Mouse (Mus musculus): ENCODE measurements around the gene Nppc. TPM values are rescaled to one million over a fixed set of nuclear protein-coding genes. Genes with fewer than 3 reads are reported as not detected.

The Nppc gene
- polyA plus RNA-seq, 1 experiment from 2014 or later = 10.3 TPM

DNA sequence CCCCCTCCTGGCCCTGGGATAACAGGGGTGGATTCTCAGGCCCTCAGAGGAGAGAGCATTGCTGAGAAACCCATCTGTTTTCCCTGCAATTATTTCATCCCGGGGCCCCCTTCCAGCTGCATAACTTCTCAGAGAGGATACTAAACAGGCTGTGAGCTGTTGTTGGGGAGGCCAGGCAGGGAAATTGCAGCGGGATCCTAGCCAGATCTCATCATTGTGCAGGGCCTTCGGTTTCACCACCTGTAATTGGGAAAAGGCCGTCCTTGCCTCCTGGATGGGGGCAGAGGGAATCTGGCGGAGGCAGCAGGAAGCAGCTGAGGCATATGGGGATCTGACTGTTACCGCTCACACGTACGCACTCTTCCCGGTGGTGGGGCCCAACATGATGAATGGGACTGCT lies 4.0 kb upstream of the Nppc start:
- no peak overlapping the region for H3K4me3 ChIP-seq (ENCODE audit: low read depth, low read length)
- peaks cover 15% of the 10 kb centered on the region for H3K27me3 ChIP-seq (ENCODE audit: control insufficient read depth, insufficient read depth, low read length)
- ATAC-seq (ENCODE audit: low FRiP score) = no peak
- no peak overlapping the region for H3K9ac ChIP-seq (ENCODE audit: low read depth, low read length)
- no peaks in the 10 kb centered on the region for H3K9me3 ChIP-seq (ENCODE audit: control insufficient read depth, low read length)
- H3K4me2 ChIP-seq (replicated peaks; ENCODE audit: low read depth, low read length) = no peak overlapping the region
- H3K4me1 ChIP-seq (replicated peaks; ENCODE audit: control insufficient read depth, insufficient read depth, low read length) = no peaks in the 10 kb centered on the region
- no peaks in the 10 kb centered on the region for H3K36me3 ChIP-seq (ENCODE audit: control insufficient read depth, insufficient read depth, low read length)
- H3K27ac ChIP-seq (ENCODE audit: low read depth, low read length) = no peak overlapping the region
- no peak for DNase-seq (ENCODE audit: low spot score)
- 72% methylated on average over 9 of the region's 9 CpGs for WGBS

GRCm38 (mm10) chr1:86669552-86670273 lies 658 bp downstream of the Nppc start:
- DNase-seq (ENCODE audit: low spot score) (peak; percentile 83), ATAC-seq (ENCODE audit: low FRiP score) (peak; percentile 74)
- H3K4me1 ChIP-seq (replicated peaks; ENCODE audit: control insufficient read depth, insufficient read depth, low read length) = no peaks in the 10 kb centered on the region
- peak overlapping the region; percentile 67 for H3K9ac ChIP-seq (ENCODE audit: low read depth, low read length)
- WGBS = 1% methylated on average over 42 of the region's 44 CpGs
- H3K4me3 ChIP-seq (ENCODE audit: low read depth, low read length) = peak overlapping the region; percentile 56
- peaks cover 19% of the 10 kb centered on the region for H3K27me3 ChIP-seq (ENCODE audit: control insufficient read depth, insufficient read depth, low read length)
- peak overlapping the region; percentile 98 for H3K4me2 ChIP-seq (replicated peaks; ENCODE audit: low read depth, low read length)
- no peaks in the 10 kb centered on the region for H3K9me3 ChIP-seq (ENCODE audit: control insufficient read depth, low read length)
- no peaks in the 10 kb centered on the region for H3K36me3 ChIP-seq (ENCODE audit: control insufficient read depth, insufficient read depth, low read length)
- H3K27ac ChIP-seq (ENCODE audit: low read depth, low read length) = no peak overlapping the region

GRCm38 (mm10) chr1:86665091-86665490 lies 5.3 kb downstream of the Nppc start:
- no peak overlapping the region for H3K4me3 ChIP-seq (ENCODE audit: low read depth, low read length)
- no peaks in the 10 kb centered on the region for H3K9me3 ChIP-seq (ENCODE audit: control insufficient read depth, low read length)
- peaks cover 8% of the 10 kb centered on the region for H3K27me3 ChIP-seq (ENCODE audit: control insufficient read depth, insufficient read depth, low read length)
- H3K27ac ChIP-seq (ENCODE audit: low read depth, low read length) = no peak overlapping the region
- H3K4me2 ChIP-seq (replicated peaks; ENCODE audit: low read depth, low read length) = no peak overlapping the region
- H3K36me3 ChIP-seq (ENCODE audit: control insufficient read depth, insufficient read depth, low read length) = no peaks in the 10 kb centered on the region
- 71% methylated on average over 2 of the region's 2 CpGs for WGBS
- ATAC-seq (ENCODE audit: low FRiP score) (no peak), DNase-seq (ENCODE audit: low spot score) (no peak)
- H3K4me1 ChIP-seq (replicated peaks; ENCODE audit: control insufficient read depth, insufficient read depth, low read length) = no peaks in the 10 kb centered on the region
- H3K9ac ChIP-seq (ENCODE audit: low read depth, low read length) = no peak overlapping the region

GRCm38 (mm10) chr1:86657071-86657470 lies 13.3 kb downstream of the Nppc start:
- no peak for ATAC-seq (ENCODE audit: low FRiP score)
- no peak overlapping the region for H3K27ac ChIP-seq (ENCODE audit: low read depth, low read length)
- 81% methylated on average over 5 of the region's 5 CpGs for WGBS
- H3K4me2 ChIP-seq (replicated peaks; ENCODE audit: low read depth, low read length) = no peak overlapping the region
- no peaks in the 10 kb centered on the region for H3K36me3 ChIP-seq (ENCODE audit: control insufficient read depth, insufficient read depth, low read length)
- H3K4me1 ChIP-seq (replicated peaks; ENCODE audit: control insufficient read depth, insufficient read depth, low read length) = no peaks in the 10 kb centered on the region
- no peak overlapping the region for H3K9ac ChIP-seq (ENCODE audit: low read depth, low read length)
- DNase-seq (ENCODE audit: low spot score) = no peak
- H3K27me3 ChIP-seq (ENCODE audit: control insufficient read depth, insufficient read depth, low read length) = no peaks in the 10 kb centered on the region
- H3K9me3 ChIP-seq (ENCODE audit: control insufficient read depth, low read length) = no peaks in the 10 kb centered on the region
- no peak overlapping the region for H3K4me3 ChIP-seq (ENCODE audit: low read depth, low read length)

DNA sequence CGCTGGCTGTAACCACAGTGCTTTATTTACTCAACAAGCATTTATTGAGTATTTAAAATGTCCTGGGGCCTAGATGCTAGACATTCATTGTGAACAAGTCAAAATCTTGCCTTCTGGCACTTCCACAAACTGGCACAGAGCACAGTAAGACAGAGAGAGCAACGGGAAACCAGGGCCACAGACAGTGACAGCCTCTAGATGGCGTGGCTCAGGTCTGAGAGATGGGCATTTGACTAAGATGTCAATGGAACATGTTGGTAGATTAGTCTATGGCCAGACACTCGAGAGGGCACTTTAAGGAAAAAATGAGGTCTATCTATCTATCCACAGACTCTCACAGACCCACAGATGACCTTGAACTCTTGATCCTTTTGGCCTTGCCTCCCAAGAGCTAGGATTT lies 17.7 kb downstream of the Nppc start:
- no peak overlapping the region for H3K9ac ChIP-seq (ENCODE audit: low read depth, low read length)
- H3K4me2 ChIP-seq (replicated peaks; ENCODE audit: low read depth, low read length) = no peak overlapping the region
- H3K27me3 ChIP-seq (ENCODE audit: control insufficient read depth, insufficient read depth, low read length) = no peaks in the 10 kb centered on the region
- 59% methylated on average over 4 of the region's 4 CpGs for WGBS
- no peak overlapping the region for H3K4me3 ChIP-seq (ENCODE audit: low read depth, low read length)
- H3K9me3 ChIP-seq (ENCODE audit: control insufficient read depth, low read length) = no peaks in the 10 kb centered on the region
- ATAC-seq (ENCODE audit: low FRiP score) = no peak
- no peaks in the 10 kb centered on the region for H3K4me1 ChIP-seq (replicated peaks; ENCODE audit: control insufficient read depth, insufficient read depth, low read length)
- DNase-seq (ENCODE audit: low spot score) = no peak
- no peak overlapping the region for H3K27ac ChIP-seq (ENCODE audit: low read depth, low read length)
- H3K36me3 ChIP-seq (ENCODE audit: control insufficient read depth, insufficient read depth, low read length) = no peaks in the 10 kb centered on the region

GRCm38 (mm10) chr1:86650272-86650671 lies 20.1 kb downstream of the Nppc start:
- peak; percentile 76 for DNase-seq (ENCODE audit: low spot score)
- no peaks in the 10 kb centered on the region for H3K27me3 ChIP-seq (ENCODE audit: control insufficient read depth, insufficient read depth, low read length)
- no peak overlapping the region for H3K27ac ChIP-seq (ENCODE audit: low read depth, low read length)
- H3K4me2 ChIP-seq (replicated peaks; ENCODE audit: low read depth, low read length) = no peak overlapping the region
- H3K9me3 ChIP-seq (ENCODE audit: control insufficient read depth, low read length) = no peaks in the 10 kb centered on the region
- H3K36me3 ChIP-seq (ENCODE audit: control insufficient read depth, insufficient read depth, low read length) = no peaks in the 10 kb centered on the region
- no peak overlapping the region for H3K4me3 ChIP-seq (ENCODE audit: low read depth, low read length)
- H3K4me1 ChIP-seq (replicated peaks; ENCODE audit: control insufficient read depth, insufficient read depth, low read length) = no peaks in the 10 kb centered on the region
- ATAC-seq (ENCODE audit: low FRiP score) = no peak
- no peak overlapping the region for H3K9ac ChIP-seq (ENCODE audit: low read depth, low read length)
- 22% methylated on average over 6 of the region's 6 CpGs for WGBS

GRCm38 (mm10) chr1:86647517-86647916 lies 22.9 kb downstream of the Nppc start:
- no peak overlapping the region for H3K9ac ChIP-seq (ENCODE audit: low read depth, low read length)
- H3K9me3 ChIP-seq (ENCODE audit: control insufficient read depth, low read length) = no peaks in the 10 kb centered on the region
- ATAC-seq (ENCODE audit: low FRiP score) (no peak), DNase-seq (ENCODE audit: low spot score) (no peak)
- WGBS = 71% methylated on average over 2 of the region's 2 CpGs
- no peak overlapping the region for H3K4me2 ChIP-seq (replicated peaks; ENCODE audit: low read depth, low read length)
- no peaks in the 10 kb centered on the region for H3K4me1 ChIP-seq (replicated peaks; ENCODE audit: control insufficient read depth, insufficient read depth, low read length)
- no peaks in the 10 kb centered on the region for H3K27me3 ChIP-seq (ENCODE audit: control insufficient read depth, insufficient read depth, low read length)
- no peak overlapping the region for H3K4me3 ChIP-seq (ENCODE audit: low read depth, low read length)
- no peaks in the 10 kb centered on the region for H3K36me3 ChIP-seq (ENCODE audit: control insufficient read depth, insufficient read depth, low read length)
- H3K27ac ChIP-seq (ENCODE audit: low read depth, low read length) = no peak overlapping the region

GRCm38 (mm10) chr1:86643101-86643809 lies 27.1 kb downstream of the Nppc start:
- Histone ChIP-seq H3K27ac (ENCODE audit: low read depth, low read length) (no peak overlapping the region), H3K27me3 (ENCODE audit: control insufficient read depth, insufficient read depth, low read length) (no peaks in the 10 kb centered on the region), H3K4me3 (ENCODE audit: low read depth, low read length) (no peak overlapping the region), H3K4me2 (replicated peaks; ENCODE audit: low read depth, low read length) (no peak overlapping the region), H3K9ac (ENCODE audit: low read depth, low read length) (no peak overlapping the region), H3K36me3 (ENCODE audit: control insufficient read depth, insufficient read depth, low read length) (no peaks in the 10 kb centered on the region), H3K4me1 (replicated peaks; ENCODE audit: control insufficient read depth, insufficient read depth, low read length) (no peaks in the 10 kb centered on the region), H3K9me3 (ENCODE audit: control insufficient read depth, low read length) (no peaks in the 10 kb centered on the region)
- WGBS = 76% methylated on average over 13 of the region's 13 CpGs
- DNase-seq (ENCODE audit: low spot score) (no peak), ATAC-seq (ENCODE audit: low FRiP score) (no peak)

Measured in hindbrain, embryonic 11.5 days (tissue).